Mouse (Mus musculus) hematopoietic stem cell, adult 5-6 weeks (primary cell): ENCODE measurements around the gene Ephb6. TPM values are rescaled to one million over a fixed set of nuclear protein-coding genes. Genes with fewer than 3 reads are reported as not detected.

Experiments used
- ATAC-seq, 2 experiments: fragments of 125-278 bp in 1 of 2; replicated peaks in 1 of 2; 2 replicates each; pipeline ENCODE4 v1.8.0; 2016 to 2017; ENCODE audit warnings: inconsistent platforms in 2 of 2, mild to moderate bottlenecking in 2 of 2, moderate number of reproducible peaks in 2 of 2, low read depth in 1 of 2, moderate TSS enrichment in 1 of 2; ENCODE audit not compliant: low FRiP score in 2 of 2, poor library complexity in 2 of 2, severe bottlenecking in 2 of 2, insufficient read depth in 1 of 2, low TSS enrichment in 1 of 2
- total RNA-seq: library from RNA; stranded (forward); fragments of 172-1452, 232-1000 nt; gene quantifications from 2 replicates; pipeline ENCODE4 v1.2.3, GENCODE M21; 2017

Ephb6 gene
- total RNA-seq, 1 experiment from 2014 or later = 10.7 TPM

GRCm38 (mm10) chr6:41607637-41608036, 2.4 kb downstream of the Ephb6 start:
- no peak for ATAC-seq

- ATAC-seq = no peak
Observed at GRCm38 (mm10) chr6:41620173-41620798, 15.0 kb downstream of the Ephb6 start.

GRCm38 (mm10) chr6:41621241-41621990, 16.1 kb downstream of the Ephb6 start:
- no peak for ATAC-seq

GRCm38 (mm10) chr6:41622661-41623060, 17.4 kb downstream of the Ephb6 start:
- peak; percentile 50 to 54; a peak in 2 of 4 replicates for ATAC-seq

- peak in 1 of 2 experiments; percentile 65; a peak in 1 of 4 replicates for ATAC-seq
Observed at GRCm38 (mm10) chr6:41628180-41628579, 22.9 kb downstream of the Ephb6 start.

- ATAC-seq = no peak
Observed at GRCm38 (mm10) chr6:41630791-41631190, 25.5 kb downstream of the Ephb6 start.

- no peak for ATAC-seq
Observed at GRCm38 (mm10) chr6:41631549-41631948, 26.3 kb downstream of the Ephb6 start.

- no peak for ATAC-seq
Observed at GRCm38 (mm10) chr6:41635211-41635610, 29.9 kb downstream of the Ephb6 start.

GRCm38 (mm10) chr6:41636178-41636577, 30.9 kb downstream of the Ephb6 start, which contains the start of gene Trpv6:
Trpv6 (minus strand) TSS chr6:41636405.
- no peak for ATAC-seq

- no peak for ATAC-seq
Observed at GRCm38 (mm10) chr6:41637393-41637792, 32.1 kb downstream of the Ephb6 start.

GRCm38 (mm10) chr6:41637927-41638506, 32.7 kb downstream of the Ephb6 start:
- no peak for ATAC-seq

GRCm38 (mm10) chr6:41640449-41640848, 35.2 kb downstream of the Ephb6 start:
- ATAC-seq = no peak

GRCm38 (mm10) chr6:41641173-41641866, 36.0 kb downstream of the Ephb6 start:
- no peak for ATAC-seq

GRCm38 (mm10) chr6:41642765-41643164, 37.5 kb downstream of the Ephb6 start:
- no peak; a peak in 2 of 4 replicates for ATAC-seq

GRCm38 (mm10) chr6:41643227-41643626, 37.9 kb downstream of the Ephb6 start:
- peak; percentile 31 to 40; a peak in 2 of 4 replicates for ATAC-seq

GRCm38 (mm10) chr6:41646220-41646619, 40.9 kb downstream of the Ephb6 start:
- ATAC-seq = no peak

- ATAC-seq = no peak
Observed at GRCm38 (mm10) chr6:41646672-41647071, 41.4 kb downstream of the Ephb6 start.

- peak in 1 of 2 experiments; percentile 42; a peak in 1 of 4 replicates for ATAC-seq
Observed at GRCm38 (mm10) chr6:41653173-41653572, 47.9 kb downstream of the Ephb6 start.
